In genomic region chr6:13297110-13297509, GRCm38 (mm10) we compare ENCODE assay signal across 17 mouse cellular contexts.
DNase-seq lines count a peak whose midpoint lies in the region; ATAC-seq and TF ChIP-seq lines count a peak whose summit lies in the region.
"Had no signal": no experiment of that assay in that cellular context is flagged by ENCODE, and none has a peak within 500 bp of the region (broad histone marks: within the 10 kb centered on the region; RNA-seq: fewer than 3 reads in every experiment).

No protein-coding gene starts in this region.

- H3K27me3 ChIP-seq in hindbrain, embryonic 14.5 days (ENCODE audit: control insufficient read depth, insufficient read depth, low read length), result no peaks in the 10 kb centered on the region
- no peaks in the 10 kb centered on the region for H3K27me3 ChIP-seq in kidney, embryonic 15.5 days
- H3K27me3 ChIP-seq: CH12.LX; limb, embryonic 12.5 days; liver, embryonic 15.5 days had no signal

- peak; percentile 48 to 55 for DNase-seq in cerebellum, postnatal 10 days
- no peak for DNase-seq in cerebellum, postnatal 4 days (ENCODE audit: low spot score in 2 of 2)
- DNase-seq in left cerebral cortex, adult 2 months (ENCODE audit: extremely low spot score in 1 of 2, low spot score in 2 of 2), result no peak
- no peak for DNase-seq in left cerebral cortex, adult 11 months (ENCODE audit: low spot score)
- DNase-seq in hindbrain, embryonic 14.5 days (ENCODE audit: low spot score), result no peak
- DNase-seq in left cerebral cortex, postnatal 4 days, result peak; percentile 23
- DNase-seq in thymus, postnatal 14 days, result no peak
- DNase-seq: adrenal gland, postnatal 36 days; kidney, postnatal 25 days; thymus, postnatal 4 days had no signal

- H3K9ac ChIP-seq in hindbrain, embryonic 14.5 days, result no peak overlapping the region
- no peak overlapping the region for H3K9ac ChIP-seq in kidney, embryonic 15.5 days
- H3K9ac ChIP-seq: limb, embryonic 12.5 days; liver, embryonic 15.5 days had no signal

- no peak for TF ChIP-seq CTCF in left cerebral cortex, adult 2 months (IDR thresholded peaks at IDR 0.05)

- WGBS in hindbrain, embryonic 14.5 days, result 61% methylated on average over 3 of the region's 3 CpGs
- WGBS in kidney, embryonic 15.5 days, result 70% methylated on average over 3 of the region's 3 CpGs

- H3K9me3 ChIP-seq in hindbrain, embryonic 14.5 days (ENCODE audit: control insufficient read depth, low read length), result no peaks in the 10 kb centered on the region
- H3K9me3 ChIP-seq in kidney, embryonic 15.5 days (replicated peaks), result no peaks in the 10 kb centered on the region
- H3K9me3 ChIP-seq: limb, embryonic 12.5 days; liver, embryonic 15.5 days had no signal

- H3K4me3 ChIP-seq in left cerebral cortex, adult 2 months, result no peak overlapping the region
- no peak overlapping the region for H3K4me3 ChIP-seq in hindbrain, embryonic 14.5 days (replicated peaks; ENCODE audit: low read length)
- no peak overlapping the region for H3K4me3 ChIP-seq in kidney, embryonic 15.5 days (replicated peaks)
- H3K4me3 ChIP-seq: limb, embryonic 12.5 days; liver, embryonic 15.5 days had no signal

- peaks cover 7% of the 10 kb centered on the region; the same call in 1 of the 2 replicates for H3K4me1 ChIP-seq in hindbrain, embryonic 14.5 days (replicated peaks; ENCODE audit: control insufficient read depth, insufficient read depth, low read length)
- no peaks in the 10 kb centered on the region for H3K4me1 ChIP-seq in kidney, embryonic 15.5 days
- H3K4me1 ChIP-seq: limb, embryonic 12.5 days; liver, embryonic 15.5 days had no signal

- ATAC-seq in hindbrain, embryonic 14.5 days (ENCODE audit: low FRiP score), result peak; percentile 31; the same call in 1 of the 2 replicates
- ATAC-seq in kidney, embryonic 15.5 days (replicated peaks; ENCODE audit: low FRiP score), result no peak
- ATAC-seq: activated CD4-positive, CD25-positive, alpha-beta regulatory T cell, adult 4 months; inflammation-experienced regulatory T-cells, adult 6 months had no signal

- H3K4me2 ChIP-seq in hindbrain, embryonic 14.5 days (replicated peaks), result no peak overlapping the region
- H3K4me2 ChIP-seq in kidney, embryonic 15.5 days, result no peak overlapping the region
- H3K4me2 ChIP-seq: limb, embryonic 12.5 days; liver, embryonic 15.5 days had no signal

- intact Hi-C loops in left cerebral cortex, adult 2 months (cut with DNase I), result loop anchor here (5.0 kb wide), 4 partner anchors 90 to 540 kb away; partner anchors contain the start of gene Gpr85
- intact Hi-C loops in left cerebral cortex, postnatal 4 days (cut with DNase I), result no loop called here

- H3K27ac ChIP-seq in left cerebral cortex, adult 2 months, result peak overlapping the region; percentile 77
- peak overlapping the region; percentile 44 for H3K27ac ChIP-seq in hindbrain, embryonic 14.5 days
- no peak overlapping the region for H3K27ac ChIP-seq in kidney, embryonic 15.5 days
- H3K27ac ChIP-seq: limb, embryonic 12.5 days; liver, embryonic 15.5 days; macrophage had no signal

- no peaks in the 10 kb centered on the region for H3K36me3 ChIP-seq in hindbrain, embryonic 14.5 days (replicated peaks; ENCODE audit: control insufficient read depth, insufficient read depth)
- no peaks in the 10 kb centered on the region for H3K36me3 ChIP-seq in kidney, embryonic 15.5 days
- H3K36me3 ChIP-seq: limb, embryonic 12.5 days; liver, embryonic 15.5 days had no signal

Comparison
In these comparisons a context has a peak if more than half of its experiments do, and no peak if none do; other contexts are left out.
1. DNase-seq: peak in cerebellum, postnatal 10 days (2 of 2) and left cerebral cortex, postnatal 4 days (single experiment); none in cerebellum, postnatal 4 days (0 of 2), left cerebral cortex, adult 2 months (0 of 2), left cerebral cortex, adult 11 months (single experiment), hindbrain, embryonic 14.5 days (single experiment) and thymus, postnatal 14 days (single experiment).